Mouse (Mus musculus) bone marrow macrophage, adult 2 months (primary cell): ENCODE measurements around the gene Emilin2.

Source experiments
- CTCF ChIP-seq: IDR thresholded peaks from 2 replicates; pipeline ENCODE4 v1.5.1; 2012; ENCODE audit warnings: low read depth, mild to moderate bottlenecking, low read length, moderate library complexity
- POLR2A ChIP-seq: IDR thresholded peaks from 2 replicates; pipeline ENCODE4 v1.6.1; 2012; ENCODE audit warnings: mild to moderate bottlenecking, low read depth, low read length, borderline replicate concordance

- TF ChIP-seq CTCF (no peak), POLR2A (no peak)
Measured at GRCm38 (mm10) chr17:71282716-71283115, 29.1 kb downstream of the Emilin2 start.
